Mouse (Mus musculus) hematopoietic stem cell, adult 5-6 weeks (primary cell): ENCODE results near the gene Csmd2. TPM values are rescaled to one million over a fixed set of nuclear protein-coding genes. Genes with fewer than 3 reads are reported as not detected.
"Not testable (repeated sequence)": the region's sequence is repeated elsewhere in the genome, so short reads cannot be mapped to it uniquely, and the experiment has no call there.

Experiments
- ATAC-seq, 2 experiments: fragments of 125-278 bp in 1 of 2; replicated peaks in 1 of 2; 2 replicates each; pipeline ENCODE4 v1.8.0; 2016 to 2017; ENCODE audit warnings: inconsistent platforms in 2 of 2, mild to moderate bottlenecking in 2 of 2, moderate number of reproducible peaks in 2 of 2, low read depth in 1 of 2, moderate TSS enrichment in 1 of 2; ENCODE audit not compliant: low FRiP score in 2 of 2, poor library complexity in 2 of 2, severe bottlenecking in 2 of 2, insufficient read depth in 1 of 2, low TSS enrichment in 1 of 2
- total RNA-seq: library from RNA; stranded (forward); fragments of 172-1452, 232-1000 nt; gene quantifications from 2 replicates; pipeline ENCODE4 v1.2.3, GENCODE M21; 2017

Csmd2 gene
- total RNA-seq, 1 experiment from 2014 or later: not detected

DNA sequence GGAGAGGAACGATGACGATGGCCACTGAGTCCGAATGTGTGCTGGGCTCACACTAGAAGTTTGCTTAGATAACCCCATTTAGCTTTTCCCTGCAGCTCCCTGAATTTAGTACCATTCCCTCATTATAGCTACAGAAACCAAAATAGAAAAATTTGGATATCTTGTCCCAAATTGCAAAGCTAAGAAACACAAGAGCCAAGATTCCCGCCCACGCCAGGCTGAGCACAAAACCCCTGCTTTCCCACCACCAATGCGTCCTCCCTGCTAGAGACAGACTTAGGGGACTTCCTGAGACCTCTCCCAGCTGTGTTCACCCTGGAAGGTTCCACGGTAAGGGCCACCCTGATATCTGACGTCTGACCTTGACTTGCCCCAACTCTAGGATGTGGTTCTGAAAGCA is 462.5 kb downstream of the Csmd2 start:
- no peak for ATAC-seq

- no peak for ATAC-seq
These were observed 463.3 kb downstream of the Csmd2 start for GRCm38 (mm10) chr4:128450974-128451373.

DNA sequence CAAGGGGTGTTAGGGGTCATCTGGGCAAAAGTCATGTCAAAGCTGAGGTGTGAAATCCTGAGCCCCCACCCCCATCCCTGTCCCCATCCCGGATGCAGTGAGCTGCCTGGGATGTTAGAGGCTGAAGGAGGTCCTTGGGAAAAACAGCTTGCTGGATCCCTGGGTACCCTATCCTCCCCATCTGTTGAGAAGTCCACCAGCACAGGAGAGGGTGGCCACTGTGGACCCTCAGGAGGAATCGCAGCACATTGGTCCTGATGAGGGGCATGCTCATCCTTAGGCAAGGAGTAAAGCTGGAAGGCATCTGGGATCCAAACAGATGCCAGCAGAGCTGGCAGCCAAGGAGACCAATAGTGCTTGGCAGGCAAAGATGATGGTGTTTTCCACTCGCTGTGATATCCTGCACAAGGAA is 463.7 kb downstream of the Csmd2 start:
- no peak for ATAC-seq

- ATAC-seq: no peak
These were observed 479.1 kb downstream of the Csmd2 start for GRCm38 (mm10) chr4:128466708-128467107.

- no peak for ATAC-seq
These were observed 480.4 kb downstream of the Csmd2 start for GRCm38 (mm10) chr4:128468040-128468439.

- no peak for ATAC-seq
These were observed 488.6 kb downstream of the Csmd2 start for GRCm38 (mm10) chr4:128476249-128476648.

- ATAC-seq: no peak
These were observed 496.2 kb downstream of the Csmd2 start for GRCm38 (mm10) chr4:128483891-128484290.

GRCm38 (mm10) chr4:128484679-128485078 is 497.0 kb downstream of the Csmd2 start:
- ATAC-seq: no peak

DNA sequence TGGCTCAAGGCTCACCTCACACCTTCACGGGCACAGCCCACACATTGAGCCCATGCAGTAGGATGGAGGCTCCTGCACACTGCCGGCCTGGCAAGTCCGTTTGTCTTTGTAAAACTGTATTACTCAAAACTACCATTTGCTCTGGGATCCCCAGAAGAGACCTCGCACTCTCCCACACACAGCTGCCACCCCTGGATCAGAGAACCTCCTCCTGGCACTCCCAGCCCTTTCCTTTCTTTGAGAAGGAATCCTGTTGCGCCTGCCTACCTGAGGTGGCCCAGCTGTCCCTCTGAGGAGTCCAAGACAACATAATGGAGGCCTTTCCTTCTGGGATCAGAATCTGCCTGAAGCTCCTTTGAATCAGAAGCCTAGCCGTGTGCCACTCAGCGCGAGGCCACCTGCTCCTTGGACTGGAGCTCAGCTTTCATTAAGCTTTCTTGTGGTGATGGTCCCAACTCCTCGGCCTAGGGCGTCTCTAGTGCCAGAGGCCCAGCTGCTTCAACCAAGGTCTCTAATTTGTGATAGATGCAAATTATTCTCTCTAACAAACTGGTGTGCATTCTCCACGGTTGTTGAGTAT is 502.0 kb downstream of the Csmd2 start:
- ATAC-seq: no peak

- no peak for ATAC-seq
These were observed 504.4 kb downstream of the Csmd2 start for GRCm38 (mm10) chr4:128492055-128492454.

DNA sequence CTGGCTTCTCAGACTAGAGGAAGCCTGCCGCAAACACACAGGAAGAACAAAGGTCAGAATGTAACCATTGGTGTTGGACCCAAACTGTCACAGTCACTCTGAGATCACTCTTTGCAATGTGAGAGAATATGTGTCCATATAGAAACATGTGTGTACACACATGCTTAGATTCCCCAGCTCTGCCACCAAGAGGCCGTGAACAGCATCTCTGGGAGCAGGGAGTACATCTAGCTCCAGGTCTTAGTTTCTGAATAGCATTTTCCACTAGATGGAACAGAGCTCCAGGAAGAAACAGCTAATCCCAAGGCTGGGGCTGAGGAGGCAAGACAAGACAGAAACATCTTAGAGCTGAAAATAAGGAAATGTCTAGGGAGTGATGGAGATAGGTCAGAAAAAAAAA is 512.3 kb downstream of the Csmd2 start:
- no peak for ATAC-seq

DNA sequence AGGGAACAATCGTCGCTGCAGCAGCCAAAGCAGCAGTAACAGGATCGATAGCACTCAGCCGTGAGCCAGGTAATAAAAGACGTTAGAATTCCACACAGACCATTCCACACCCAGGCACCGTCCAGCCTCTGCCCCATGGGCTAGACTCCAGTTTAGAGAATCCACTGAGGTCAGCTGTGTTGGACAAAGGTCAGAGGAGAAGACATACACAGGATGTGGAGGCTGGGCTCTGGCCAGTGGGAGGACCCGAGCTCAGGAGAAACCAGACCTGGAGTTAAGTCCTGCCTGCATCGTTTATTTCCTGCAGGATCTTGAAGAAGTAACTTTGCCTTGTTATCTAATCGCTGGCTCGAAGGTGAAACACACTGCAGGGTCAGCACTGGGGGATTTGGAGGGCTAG is 519.2 kb downstream of the Csmd2 start:
- ATAC-seq: no peak

DNA sequence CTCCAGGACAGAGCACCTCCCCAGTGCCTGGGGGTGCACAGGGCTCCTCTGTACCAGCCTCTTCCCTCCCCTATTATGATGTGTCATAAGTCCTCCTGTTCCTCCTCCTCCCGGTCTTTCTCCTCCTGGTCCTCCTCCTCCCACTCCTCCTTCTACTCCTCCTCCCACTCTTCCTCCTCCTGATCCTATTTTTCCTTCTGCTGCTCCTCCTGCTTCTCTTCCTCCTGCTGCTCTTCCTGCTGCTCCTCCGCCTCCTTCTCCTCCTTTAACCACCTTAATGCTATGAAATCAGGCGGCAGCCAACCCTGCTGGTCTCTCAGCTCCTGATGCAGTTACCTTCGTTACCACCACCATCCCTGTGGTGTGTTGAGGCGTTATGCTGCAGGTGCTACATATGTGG is 522.2 kb downstream of the Csmd2 start:
- no peak for ATAC-seq

DNA sequence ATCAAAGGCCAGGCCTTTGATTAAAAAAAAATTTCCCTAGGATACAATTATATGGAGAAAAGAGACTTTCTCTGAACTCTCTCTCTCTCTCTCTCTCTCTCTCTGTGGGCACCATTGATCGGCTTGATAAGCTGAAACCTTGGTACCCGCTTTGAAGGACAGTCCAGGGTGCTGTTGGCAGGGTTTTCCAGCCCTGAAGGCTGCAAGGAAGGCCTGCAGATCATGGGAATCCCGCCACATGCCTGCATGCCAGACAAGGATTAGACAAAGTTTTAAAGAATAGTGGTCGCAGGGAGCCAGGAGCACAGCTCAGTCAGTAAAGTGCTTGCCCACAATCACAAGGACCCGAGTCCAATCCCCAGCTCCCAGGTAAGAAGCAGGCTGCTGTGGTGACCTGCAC is 526.8 kb downstream of the Csmd2 start:
- ATAC-seq: no peak

DNA sequence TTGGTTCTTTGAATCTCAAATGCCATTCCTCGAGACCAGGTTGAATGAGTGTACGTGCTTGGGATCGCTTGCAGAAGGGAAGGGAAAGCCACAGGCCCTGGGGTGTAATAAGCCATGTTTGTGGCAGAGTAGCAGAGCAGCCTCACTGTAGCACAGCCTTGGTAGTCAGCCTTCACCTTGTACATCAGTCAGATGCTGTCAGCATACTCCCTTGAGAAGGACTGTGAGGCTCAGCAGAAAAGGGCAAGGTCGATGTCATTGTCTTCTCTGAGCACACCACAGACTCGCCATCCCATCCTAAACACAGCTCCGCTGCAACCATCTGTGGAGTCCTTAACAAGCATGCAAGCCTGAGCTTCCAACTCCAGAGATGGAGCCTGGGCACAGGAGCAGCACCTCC is 533.6 kb downstream of the Csmd2 start:
- no peak for ATAC-seq

DNA sequence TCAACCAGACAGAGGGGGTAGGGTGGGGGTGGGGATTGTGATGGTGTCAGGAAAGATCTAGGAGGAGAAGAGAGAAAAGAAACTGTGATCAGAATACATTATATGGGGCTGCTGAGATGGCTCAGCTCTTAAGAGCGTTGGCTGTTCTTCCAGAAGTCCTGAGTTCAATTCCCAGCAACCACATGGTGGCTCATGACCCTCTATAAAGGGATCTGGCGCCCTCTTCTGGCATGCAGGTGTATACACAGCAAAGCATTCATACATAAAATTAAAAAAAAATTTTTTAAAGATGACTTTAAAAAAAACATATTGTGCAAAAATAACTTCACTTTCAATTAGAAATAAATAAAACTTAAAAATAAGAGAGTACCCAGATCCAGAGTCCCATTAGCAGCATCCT is 555.7 kb downstream of the Csmd2 start:
- ATAC-seq: no peak

DNA sequence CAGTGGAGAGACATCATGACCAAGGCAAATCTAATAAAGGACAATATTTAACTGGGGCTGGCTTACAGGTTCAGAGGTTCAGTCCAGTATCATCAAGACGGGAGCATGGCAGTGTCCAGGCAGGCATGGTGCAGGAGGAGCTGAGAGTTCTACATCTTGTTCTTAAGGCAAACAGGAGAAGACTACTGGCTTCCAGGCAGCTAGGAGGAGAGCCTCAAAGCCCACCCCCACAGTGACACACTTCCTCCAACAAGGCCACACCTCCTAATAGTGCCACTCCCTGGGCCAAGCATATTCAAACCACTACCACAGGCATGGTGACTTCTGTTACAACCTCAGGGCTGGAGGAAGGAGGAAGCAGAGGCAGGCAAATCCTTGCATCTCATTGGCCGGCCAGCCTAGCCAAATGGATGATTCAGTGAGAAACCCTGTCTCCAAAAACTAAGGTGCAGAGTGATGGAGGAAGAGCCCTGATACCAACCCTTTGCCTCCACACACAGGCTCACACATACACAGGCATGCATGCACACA is 556.4 kb downstream of the Csmd2 start:
- ATAC-seq: not testable (repeated sequence)

DNA sequence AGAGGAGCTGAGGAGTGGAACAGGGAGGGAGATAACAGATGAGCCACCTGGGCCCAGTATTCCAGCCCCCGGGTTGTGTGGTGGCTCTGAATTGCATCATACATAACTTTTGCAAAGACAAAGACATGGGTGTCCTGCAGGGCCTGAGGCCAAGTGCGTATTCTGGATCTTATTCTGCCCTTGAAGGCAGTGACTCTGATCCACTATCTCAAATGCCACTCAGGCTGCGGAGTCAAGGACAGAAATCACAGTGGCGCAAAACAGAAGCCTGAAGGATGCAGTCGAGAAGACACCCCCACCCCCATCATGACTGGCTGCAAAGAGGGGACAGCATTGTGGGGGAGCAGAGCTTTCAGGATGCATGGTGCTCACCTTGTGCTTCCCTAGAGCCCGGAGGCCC is 563.1 kb downstream of the Csmd2 start:
- ATAC-seq: no peak

- no peak for ATAC-seq
These were observed 566.5 kb downstream of the Csmd2 start for GRCm38 (mm10) chr4:128554198-128554597.
